Mouse (Mus musculus): ENCODE measurements around the gene Olfr519.

DNA sequence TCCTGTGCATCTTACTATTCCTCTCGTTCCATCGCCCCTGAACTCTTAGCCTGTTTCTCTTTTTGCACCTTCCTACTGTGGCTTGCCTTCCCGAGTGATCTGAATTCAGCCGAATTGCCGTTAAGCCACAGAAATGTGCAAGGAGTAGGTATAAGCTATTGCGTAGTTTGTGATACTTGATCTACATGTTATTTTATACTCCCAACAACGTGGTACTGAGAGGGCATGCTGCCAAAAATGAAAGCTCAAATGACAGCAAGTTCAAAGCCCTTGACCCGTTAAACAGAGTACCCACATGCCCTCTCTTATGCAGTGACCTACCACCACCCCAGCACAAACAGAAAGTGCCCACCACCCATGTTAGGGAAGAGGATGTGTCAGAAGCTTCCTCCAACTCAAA is 40.6 kb upstream of the Olfr519 start:
- TF ChIP-seq CTCF (IDR thresholded peaks at IDR 0.05; ENCODE audit: low read depth, low read length) (no peak), POLR2A (IDR thresholded peaks at IDR 0.05; ENCODE audit: extremely low read depth, insufficient read depth, low read length) (no peak)

Data from liver, adult 2 months (tissue).